Mouse (Mus musculus) spleen, adult 2 months (tissue): Measurements from ENCODE around the gene 1700069L16Rik.

Source experiments
- CTCF ChIP-seq: fragments of 200-500 bp; IDR thresholded peaks from 2 replicates; pipeline ENCODE4 v1.5.1; 2011; ENCODE audit warnings: mild to moderate bottlenecking, inconsistent platforms; ENCODE audit not compliant: insufficient read depth, insufficient read length, insufficient replicate concordance; ENCODE audit errors: extremely low read depth
- POLR2A ChIP-seq: fragments of 200-500 bp; IDR thresholded peaks from 2 replicates; pipeline ENCODE4 v1.6.1; 2011; ENCODE audit warnings: low read depth, low read length, inconsistent platforms

DNA sequence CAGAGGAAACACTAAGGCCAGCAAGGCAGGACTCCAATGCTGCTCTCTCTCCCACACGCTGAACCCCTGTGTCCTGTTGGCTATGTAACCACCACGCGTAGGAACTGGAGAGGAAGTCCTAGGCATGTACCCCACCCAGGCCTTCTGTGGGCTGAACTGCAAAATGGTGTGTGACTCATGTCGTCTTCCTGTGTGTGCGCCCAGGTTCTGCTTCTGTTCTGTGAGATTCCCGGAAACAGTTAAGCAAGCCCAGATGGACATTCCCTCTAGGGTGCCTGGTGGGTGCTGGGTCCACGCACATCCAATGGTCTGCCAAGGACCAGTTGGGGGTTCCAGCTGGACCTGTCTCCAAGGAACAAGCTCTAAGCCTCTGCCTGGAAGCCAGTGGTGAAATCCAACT lies 52.1 kb downstream of the 1700069L16Rik start:
- no peak for TF ChIP-seq CTCF
- TF ChIP-seq POLR2A, result no peak
